Mouse (Mus musculus): Measurements from ENCODE around the gene Endou.
A peak's percentile ranks its signal among the peaks of the same experiment; 100 is the strongest.

Endou gene

DNA sequence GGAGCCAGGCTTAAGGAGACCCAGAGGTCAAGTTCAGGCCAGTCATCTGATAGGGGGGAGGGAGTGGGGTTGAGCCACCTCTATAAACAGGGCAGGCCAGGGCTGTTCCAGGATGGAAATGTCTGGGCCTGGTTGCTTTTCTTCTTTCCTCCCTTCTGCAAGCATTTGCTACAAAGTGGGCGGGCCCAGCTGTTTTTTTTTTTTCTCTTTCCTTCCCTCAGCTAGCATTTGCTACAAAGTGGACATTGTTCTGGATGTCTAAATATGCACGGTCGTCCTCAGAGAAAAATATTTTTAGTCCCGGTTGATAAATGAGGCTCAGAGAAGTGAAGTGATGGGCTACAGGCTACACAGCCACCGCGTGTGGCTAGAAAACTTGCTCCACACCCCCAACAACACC lies 23.3 kb upstream of the Endou start:
- peak; percentile 53 for ATAC-seq (ENCODE audit: low TSS enrichment)

DNA sequence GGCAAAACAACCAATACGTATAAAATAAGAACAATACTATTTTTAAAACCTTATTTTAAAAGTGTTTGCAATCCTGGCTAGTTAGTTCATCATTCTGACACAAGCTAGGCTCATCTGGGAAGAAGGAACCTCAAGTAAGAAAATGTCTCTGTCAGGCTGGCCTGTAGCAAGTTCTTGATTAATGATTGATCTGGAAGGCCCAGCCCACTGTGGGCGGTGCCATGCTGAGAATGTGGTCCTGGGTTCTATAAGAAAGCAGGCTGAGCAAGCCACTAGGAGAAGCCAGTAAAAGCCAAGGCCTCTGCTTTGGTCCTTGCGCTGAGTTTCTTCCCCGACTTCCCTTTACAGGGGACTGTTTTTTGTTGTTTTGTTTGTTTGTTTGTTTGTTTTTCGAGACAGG lies 21.4 kb upstream of the Endou start:
- ATAC-seq (ENCODE audit: low TSS enrichment) = no peak

DNA sequence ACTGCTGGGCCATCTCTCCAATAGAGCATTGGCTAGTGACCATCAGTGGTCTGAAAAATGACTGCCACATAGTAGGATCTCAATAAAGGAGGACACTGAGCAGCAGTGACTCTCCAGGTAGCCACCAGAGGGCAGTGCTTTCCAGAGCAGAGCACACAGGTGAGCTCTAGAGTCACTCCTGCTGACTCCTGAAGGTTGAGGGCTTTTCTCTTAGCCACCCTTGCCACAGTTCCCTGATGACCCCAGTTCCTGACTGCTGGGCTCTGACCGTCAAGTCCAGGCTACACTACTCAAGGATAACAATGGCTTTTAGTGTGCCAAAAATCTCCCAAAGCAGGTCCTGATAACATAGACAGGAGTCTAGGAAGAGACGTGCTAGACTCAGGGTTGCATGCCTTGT lies 20.5 kb upstream of the Endou start:
- ATAC-seq (ENCODE audit: low TSS enrichment) = no peak

DNA sequence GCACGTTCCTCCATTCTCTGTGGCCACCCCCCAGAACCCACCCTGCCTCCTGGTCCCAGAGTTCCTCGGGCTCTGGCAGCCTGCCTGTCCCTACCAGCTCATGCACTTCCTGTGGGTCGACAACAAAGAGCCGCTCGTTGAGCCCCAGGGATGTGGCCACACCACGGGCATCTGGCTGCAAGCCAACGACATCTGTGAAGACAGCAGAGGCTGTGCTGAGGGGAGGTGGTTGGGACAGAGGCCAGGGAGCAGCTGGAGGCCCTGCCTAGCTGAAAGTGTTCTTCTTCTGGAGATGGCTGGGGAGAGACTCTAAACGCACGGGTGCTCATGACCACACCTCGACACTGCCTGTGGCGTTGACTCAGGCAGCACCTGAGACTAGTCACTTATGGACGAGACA lies 19.6 kb upstream of the Endou start:
- peak; percentile 53 for ATAC-seq (ENCODE audit: low TSS enrichment)

DNA sequence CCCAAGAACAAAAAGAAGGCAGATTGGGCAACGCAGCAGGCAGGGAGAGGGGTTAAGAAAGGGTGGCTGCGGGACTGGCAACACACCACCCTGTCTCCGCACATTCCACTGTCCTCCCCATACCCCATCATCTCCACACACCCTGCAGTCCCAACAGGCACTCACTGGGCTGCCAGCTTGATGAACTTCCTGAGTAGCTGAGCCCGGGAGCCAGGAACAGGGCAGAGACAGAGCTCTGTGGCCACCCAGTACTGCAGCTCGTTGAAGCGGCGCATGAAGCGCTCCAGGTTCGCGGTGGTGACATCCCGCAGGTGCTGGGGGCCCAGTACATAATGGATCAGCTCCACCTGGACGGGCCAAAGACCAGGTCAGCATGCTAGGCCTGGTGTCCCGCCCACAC lies 18.7 kb upstream of the Endou start:
- no peak for ATAC-seq (ENCODE audit: low TSS enrichment)

DNA sequence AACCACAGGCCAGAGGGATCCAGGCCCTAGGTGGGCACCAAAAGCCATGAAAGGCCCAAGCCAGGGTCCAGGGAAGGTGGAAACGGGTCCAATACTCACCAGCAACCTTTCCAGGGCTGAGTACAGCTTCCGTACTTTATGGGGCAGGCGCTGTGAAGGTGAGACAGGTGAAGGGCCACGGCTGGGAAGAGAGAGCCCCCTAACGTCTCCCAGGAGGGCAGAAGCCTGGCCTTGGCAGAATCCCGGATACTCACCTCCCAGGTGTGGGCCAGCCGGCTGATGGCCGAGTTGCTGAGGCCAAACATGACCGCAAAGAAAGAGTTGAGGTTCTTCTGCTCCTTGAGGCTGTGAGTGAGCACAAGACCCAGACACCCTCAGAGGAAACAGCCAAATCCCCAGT lies 18.3 kb upstream of the Endou start:
- no peak for ATAC-seq (ENCODE audit: low TSS enrichment)

DNA sequence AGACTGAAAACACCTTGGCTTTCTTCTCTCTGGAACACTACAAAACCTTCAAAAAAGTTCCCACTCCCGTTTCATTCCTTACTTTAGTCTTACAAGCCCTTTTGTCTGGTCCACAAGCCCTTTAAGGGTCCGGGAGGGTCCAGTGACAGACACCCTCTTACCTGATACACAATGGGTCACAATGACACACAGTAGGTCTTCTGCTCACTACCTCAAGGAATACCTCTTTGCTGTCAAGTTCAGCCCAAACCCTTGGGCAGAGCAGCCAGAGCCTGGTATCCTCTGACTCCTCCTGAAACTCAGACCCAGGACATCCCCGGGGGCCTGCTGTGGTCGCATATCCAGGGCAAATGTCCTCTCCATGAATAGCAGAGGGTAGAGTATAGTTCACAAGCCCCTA lies 17.8 kb upstream of the Endou start:
- ATAC-seq (ENCODE audit: low TSS enrichment) = no peak

DNA sequence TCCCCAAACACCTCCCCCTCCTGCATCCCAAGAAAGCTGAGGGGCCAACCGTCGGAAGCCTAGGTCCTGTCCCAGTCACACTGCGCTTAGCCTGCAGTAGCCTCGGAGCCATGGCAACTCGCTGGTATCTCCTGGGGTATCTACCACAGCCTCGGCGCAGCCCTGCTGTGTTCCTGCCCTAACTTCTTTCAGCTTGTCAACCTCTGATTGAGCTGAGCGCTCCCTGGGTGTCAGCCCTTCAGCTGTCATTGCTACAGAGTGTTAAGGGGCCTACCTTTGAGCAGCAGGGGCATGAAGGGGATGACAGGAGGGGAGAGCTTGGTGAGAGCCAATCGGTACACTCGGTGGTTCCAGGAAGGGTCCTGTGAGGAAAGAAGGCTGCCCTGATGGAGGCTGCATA lies 17.2 kb upstream of the Endou start:
- ATAC-seq (ENCODE audit: low TSS enrichment) = no peak

DNA sequence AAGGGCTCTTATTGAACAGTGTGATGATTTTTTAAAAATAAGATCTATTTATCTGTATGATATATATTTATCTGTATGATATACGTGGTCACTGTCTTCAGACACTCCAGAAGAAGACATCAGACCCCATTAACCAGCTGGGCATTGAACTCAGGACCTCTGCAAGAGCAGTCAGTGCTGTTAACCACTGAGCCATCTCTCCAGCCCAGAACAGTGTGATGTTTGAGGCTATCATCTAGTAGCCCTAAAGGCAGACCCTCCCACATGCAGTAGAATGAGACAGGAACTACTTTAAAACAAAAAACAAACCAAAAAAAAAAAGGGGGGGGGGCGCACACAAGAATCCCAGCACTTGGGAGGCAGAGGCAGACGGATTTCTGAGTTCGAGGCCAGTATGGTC lies 16.3 kb upstream of the Endou start:
- no peak for ATAC-seq (ENCODE audit: low TSS enrichment)

DNA sequence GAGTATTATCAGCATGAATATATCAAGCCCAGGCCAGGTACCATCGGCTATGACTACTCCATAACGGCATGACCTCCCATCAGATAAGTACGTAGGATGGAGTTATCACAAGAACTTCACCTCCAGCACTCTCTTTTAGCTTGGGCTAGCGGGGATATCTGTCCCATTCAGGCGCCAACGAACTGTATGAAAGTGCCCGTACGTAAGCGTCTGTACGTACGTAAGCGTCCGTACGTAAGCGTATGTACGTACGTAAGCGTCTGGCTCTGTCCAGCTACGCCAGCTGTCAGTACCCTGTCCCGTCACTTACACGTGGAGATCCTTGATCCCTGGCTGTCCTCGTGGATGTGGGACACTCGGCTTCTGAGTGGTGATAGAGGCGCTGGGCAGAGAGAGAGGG lies 15.6 kb upstream of the Endou start:
- ATAC-seq (ENCODE audit: low TSS enrichment) = no peak

DNA sequence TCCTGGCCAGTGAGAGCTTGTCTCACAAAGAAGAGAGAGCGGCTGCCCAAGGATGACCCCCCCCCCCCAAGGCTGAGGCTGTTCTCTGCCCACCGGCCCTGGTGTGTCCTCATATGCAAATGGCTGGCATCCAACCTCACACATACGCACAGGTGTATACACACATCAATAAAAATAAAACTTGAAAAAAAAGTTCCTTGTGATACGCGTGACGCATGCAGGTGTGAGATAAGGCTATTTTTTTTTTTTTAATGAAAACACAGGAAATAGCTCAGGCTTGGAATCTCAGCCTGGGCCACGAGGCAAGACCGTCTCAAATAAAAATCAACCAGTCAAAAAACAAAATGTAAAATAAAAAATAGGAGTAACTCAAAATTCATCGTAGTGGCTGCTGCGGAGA lies 15.1 kb upstream of the Endou start:
- ATAC-seq (ENCODE audit: low TSS enrichment) = no peak

DNA sequence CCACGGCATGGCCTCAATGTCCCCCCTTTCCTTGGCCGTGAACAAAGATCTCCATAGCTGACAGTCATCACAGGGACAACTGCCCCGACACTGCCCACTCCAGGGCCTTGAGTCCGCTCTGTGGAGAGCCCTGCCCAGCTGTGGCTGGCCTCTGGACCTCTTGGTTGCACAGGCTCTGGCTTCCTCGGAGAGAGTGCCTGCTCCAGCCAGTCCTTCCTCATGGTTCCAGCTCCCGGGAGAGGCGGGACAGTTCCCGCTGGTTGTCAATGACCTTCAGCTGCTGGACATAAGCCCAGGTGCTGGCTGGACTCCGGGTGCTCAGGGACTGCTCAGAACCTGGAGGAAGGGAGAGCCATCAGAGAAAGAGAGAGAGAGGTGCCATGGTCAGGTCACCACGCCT lies 14.2 kb upstream of the Endou start:
- peak; percentile 16; the same call in 1 of the 2 replicates for ATAC-seq (ENCODE audit: low TSS enrichment)

DNA sequence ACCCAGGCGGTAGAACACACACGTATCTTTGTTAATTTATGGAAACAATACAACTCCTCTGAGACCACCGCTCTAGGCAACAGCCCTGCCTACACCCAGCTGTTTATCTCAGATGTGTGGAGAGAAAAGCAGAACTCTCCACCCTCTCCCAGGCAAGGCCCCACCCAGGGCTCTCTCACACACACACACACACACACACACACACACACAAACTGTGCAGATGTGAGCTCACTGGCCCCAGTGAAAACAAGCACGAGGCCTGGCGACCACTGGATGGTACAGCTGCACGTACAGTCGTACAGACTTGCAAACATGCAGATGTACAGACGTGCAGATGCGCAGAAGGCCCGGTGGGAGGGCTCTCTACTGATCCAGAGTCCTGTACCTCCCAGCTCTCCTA lies 13.8 kb upstream of the Endou start:
- no peak for ATAC-seq (ENCODE audit: low TSS enrichment)

DNA sequence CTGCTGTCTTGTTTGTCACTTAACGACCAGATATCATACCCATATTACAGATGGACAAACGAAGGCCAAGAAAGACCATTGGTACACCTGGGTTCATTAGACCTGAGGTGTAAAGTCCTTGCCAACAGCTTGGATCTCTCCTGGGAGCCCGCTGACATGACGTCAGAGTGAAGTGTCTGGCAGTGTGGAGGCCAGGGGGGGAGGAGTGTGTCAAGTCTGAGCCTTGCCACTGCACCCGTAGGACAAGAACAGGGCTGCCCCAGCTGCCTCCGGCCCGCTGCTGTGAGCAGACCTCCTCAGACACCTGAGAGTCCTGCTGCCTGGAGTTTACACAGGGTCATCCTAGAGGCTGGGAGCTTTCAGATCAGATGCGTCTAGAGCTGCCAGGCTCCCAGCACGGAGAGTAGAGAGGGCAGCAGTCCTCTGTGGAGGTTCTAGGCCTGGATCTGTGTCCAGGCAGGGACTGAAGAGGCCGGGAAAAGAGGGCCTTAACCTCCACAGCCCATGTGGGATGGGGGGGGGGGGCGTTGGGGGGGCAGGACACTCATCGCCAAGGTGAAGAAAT lies 12.9 kb upstream of the Endou start:
- ATAC-seq (ENCODE audit: low TSS enrichment) = no peak

DNA sequence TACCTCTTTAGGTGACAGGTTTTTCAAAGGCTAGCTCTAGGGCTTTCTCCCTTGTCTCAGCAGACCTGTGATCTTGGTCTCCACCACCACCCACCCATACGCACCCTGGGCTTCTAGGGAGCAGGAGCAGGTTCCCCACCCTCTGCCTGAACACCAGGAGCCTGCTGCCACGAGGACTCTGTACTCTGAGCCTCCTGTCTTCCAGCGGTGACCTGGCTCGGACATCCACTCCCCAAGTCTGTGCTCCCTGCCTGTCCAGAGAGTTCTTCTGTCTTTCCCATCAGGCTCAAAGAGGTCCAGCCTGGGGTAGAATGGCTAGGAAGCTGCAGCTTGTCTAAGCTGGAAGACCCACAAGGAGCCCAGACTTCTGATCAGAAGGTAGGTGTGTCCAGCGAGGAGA lies 12.1 kb upstream of the Endou start:
- no peak for ATAC-seq (ENCODE audit: low TSS enrichment)

DNA sequence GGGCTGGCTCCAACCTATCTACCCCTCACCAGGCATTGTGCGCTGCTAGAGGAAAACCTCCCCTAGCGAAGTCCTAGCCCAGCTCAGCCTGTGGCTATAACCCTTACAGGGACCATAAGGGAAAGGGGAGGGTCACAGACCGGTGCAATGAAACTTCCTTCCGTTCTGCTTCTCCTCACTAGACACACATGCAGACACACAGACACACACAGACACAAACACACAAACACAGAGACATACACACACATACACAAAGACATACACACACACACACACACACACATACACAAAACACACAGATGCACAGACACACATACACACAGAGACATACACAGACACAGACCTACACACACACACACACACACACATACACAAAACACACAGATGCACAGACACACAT lies 11.5 kb upstream of the Endou start:
- no peak for ATAC-seq (ENCODE audit: low TSS enrichment)

DNA sequence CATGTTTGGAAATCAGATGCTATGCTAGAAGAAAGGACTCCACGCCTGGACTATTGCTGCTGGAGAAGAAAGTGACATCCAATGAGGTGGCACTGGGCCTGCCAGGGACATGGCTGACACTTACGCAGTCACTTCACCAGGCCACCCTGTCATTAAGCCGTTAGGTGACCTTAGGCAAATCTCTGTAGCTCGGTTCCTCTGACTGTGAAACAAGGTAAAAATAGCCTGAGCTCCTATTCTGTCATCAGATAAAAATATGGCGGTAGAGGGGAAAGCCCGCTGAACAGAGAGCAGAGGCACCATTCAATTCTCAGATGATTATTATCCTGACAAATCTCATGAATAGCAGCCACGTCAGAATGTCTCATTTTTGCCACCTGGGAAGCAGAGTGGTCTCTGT lies 10.9 kb upstream of the Endou start:
- ATAC-seq (ENCODE audit: low TSS enrichment) = no peak

DNA sequence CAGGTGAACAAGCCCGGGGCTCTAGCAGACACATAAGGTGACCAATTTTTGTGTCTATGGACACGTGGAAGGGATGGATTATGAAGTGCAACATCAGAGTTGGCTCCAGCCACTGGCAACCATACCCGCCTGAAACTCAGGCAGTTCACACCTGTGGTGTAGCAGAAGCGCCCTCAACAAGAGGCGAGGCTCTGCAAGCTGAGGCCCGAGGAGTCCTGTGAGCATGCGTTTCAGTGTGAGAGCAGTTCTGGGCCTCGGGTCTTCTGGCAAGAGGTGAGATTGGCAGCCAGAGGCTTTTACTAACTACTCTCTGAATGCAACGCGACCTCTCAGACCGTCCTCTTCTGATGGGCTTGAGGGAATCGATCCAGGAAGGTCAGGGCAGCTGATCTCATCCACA lies 10.5 kb upstream of the Endou start:
- no peak for ATAC-seq (ENCODE audit: low TSS enrichment)

DNA sequence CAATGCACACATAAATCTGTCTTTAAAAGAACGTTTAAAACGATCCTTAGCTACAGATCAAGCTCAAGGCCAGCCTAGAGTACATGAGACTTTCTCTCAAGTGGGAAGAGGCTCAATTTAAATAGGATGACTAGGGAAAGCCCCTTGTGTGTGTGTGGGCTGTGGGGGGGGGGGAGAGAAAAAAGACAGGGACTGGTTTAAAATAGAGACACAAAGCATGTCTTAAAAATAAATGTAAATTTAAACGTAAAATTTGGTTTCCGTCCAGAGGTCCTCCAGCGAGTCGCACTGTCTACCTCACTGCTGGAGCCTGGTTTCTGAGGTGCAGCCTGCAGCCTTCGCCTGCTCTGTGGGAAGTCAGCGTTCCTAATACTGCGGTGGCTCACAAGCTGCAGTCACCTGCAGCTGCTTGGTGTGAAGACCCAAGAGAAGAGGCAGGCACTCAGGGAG lies 9.2 kb upstream of the Endou start:
- no peak for ATAC-seq (ENCODE audit: low TSS enrichment)

DNA sequence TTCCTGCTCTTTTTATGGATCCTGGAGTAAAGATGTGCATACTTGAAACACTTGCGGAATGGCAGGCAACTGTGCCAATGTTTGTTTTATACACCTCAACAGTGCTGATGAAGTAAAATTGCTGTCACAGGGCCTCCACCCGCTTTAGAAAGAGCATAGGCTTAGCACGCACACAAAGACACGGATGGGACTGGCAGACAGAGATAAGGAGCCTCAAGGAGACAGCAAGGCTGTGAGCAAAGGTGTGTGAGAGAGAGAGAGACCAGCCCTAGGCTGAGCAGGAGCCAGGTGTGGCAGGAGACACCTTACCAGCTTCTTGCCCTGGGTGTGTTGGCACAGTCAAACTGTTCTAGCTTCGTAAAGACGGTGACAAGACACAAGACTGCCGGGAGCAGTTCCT lies 7.8 kb upstream of the Endou start:
- ATAC-seq (ENCODE audit: low TSS enrichment) = no peak

DNA sequence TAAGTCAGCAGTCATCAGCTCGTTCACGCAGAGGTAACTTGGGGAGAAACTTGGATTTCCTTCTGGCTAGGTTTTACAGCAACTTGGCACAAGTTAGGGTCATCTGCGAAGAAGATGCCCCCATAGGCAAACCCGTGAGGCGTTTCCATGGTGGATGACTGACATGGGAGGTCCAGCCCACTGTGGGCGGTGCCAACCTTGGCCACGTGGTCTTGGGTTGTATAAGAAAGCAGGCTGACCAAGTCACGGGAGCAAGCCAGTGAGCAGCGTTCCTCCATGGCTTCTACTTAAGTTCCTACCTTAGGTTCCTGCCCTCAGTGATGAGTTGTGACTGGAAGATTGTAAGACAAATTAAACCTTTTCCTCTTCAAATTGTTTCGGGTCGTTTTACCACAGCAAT lies 849 bp upstream of the Endou start:
- ATAC-seq (ENCODE audit: low TSS enrichment) = no peak

DNA sequence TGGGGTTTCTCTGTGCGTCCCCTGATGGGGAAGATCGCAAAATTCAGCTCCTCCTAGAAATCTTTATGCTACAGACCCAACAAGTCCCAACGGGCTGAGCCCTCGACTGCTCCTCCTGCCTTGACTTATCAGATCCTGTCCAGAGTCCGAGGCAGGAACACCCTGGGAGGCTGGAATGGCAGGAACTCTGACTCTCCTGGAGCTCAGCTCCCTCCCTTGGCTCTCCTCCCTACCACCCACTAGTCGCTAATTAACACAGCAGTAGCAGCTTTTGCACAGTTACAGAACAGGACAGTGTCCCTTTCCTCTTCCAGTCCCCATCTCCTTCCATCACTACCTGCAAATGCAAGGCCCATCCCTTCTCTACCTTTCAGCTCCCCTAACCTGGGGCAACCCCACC lies 774 bp downstream of the Endou start:
- no peak for ATAC-seq (ENCODE audit: low TSS enrichment)

DNA sequence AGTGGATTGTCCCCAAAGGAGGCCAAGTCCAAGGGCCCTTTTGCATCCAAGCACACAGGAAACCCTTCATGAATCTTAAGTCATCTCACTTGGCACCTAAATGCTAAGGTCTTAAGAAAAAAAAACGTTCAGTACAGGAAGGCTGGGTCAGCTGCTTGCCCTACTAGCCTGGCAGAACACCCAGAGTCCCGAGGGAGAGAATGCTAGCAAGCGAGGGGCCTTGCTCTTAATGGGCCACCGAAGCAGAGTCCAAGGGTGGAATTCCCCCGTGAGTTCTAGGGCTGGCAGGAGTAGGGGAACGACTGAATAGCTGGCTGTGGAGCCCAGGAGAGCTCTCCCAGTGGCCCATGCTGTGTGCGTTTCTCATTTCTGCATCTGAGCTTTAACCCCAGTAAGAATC lies 2.3 kb downstream of the Endou start:
- peak; percentile 54 for ATAC-seq (ENCODE audit: low TSS enrichment)

DNA sequence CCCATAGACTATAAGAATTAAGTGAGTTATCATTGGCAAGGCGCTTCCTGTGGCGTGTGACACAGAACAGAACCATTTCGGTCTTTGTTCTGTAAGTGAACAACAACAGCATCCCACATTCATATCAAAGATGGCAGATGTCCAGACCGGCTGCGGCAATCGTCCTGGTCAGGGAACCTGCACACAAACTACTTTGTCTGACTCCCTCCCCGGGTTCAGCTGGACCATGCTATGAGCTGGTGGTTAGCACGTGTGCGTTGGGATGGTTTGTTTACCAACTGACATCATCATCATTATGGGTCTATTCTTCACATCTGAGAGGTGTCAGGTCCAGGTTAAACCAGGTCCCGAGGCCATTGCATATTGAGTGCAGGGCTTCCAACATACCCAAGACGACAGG lies 2.7 kb downstream of the Endou start:
- no peak; the same call in 1 of the 2 replicates for ATAC-seq (ENCODE audit: low TSS enrichment)

DNA sequence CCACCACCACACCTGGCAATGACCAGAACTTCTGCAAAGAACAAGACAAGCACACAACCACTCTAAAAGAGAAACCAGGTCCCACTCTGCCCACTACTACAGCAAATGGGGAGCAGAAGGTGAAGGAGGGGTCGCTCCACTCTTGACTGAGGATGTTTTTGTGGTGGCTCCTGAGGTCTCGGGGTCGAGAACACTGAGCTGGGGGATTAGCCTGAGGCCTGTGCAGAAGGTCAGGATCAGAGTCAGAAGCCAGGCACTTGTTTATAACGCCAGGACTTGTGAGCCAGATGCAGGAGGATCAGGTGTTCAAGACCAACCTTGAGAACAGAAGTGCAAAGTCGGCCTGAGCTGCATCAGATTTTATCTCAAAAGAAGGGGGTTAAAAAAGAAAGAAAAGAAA lies 3.6 kb downstream of the Endou start:
- ATAC-seq (ENCODE audit: low TSS enrichment) = no peak

Data from frontal cortex, adult (tissue).